Mouse (Mus musculus) cerebellum, adult 9-11 months (tissue): Measurements from ENCODE around the gene Gm3239.
"Not testable (repeated sequence)": the region's sequence is repeated elsewhere in the genome, so short reads cannot be mapped to it uniquely, and the experiment has no call there.

Experiments used
- DNase-seq: peaks from one replicate; pipeline ENCODE4 v3.0.0; 2022

The Gm3239 gene

GRCm38 (mm10) chr14:4663892-4664291 is at the start of gene Gm3239:
Gm3239 (plus strand) TSS chr14:4664192.
- not testable (repeated sequence) for DNase-seq

DNA sequence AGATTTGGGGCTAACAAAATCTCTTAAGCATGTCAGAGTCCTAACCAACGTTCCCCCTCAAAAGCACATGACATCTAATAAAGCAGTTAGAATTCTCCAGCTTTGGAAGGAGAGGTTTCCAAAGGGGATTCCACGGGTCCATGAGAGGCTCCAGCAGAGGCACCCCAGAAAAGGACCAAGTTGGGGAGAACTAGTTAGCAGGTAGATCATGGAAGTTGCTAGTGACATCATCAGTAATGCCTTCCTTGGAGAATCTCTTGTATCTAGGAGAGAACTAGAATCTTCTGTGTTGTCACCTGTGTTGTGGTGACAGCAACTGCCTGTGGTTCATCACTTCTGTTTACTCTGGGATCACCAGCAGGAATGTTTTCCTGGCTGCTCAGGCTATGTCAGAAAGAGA is 31.9 kb upstream of the Gm3239 start, which contains the start of gene Gm8159:
Gm8159 (plus strand) TSS at position 301 of the 400 bp plus-strand sequence.
- DNase-seq = not testable (repeated sequence)

- not testable (repeated sequence) for DNase-seq
Observed at GRCm38 (mm10) chr14:4649309-4649708, 14.7 kb upstream of the Gm3239 start.

- not testable (repeated sequence) for DNase-seq
Observed at GRCm38 (mm10) chr14:4650324-4650723, 13.7 kb upstream of the Gm3239 start.

GRCm38 (mm10) chr14:4708938-4709337 is 44.9 kb downstream of the Gm3239 start, which contains the start of gene Gm7876:
Gm7876 (plus strand) TSS chr14:4709238.
- DNase-seq = not testable (repeated sequence)
